Mouse (Mus musculus) layer of hippocampus, postnatal 10 days (tissue): ENCODE results near the gene Oscp1. TPM values are rescaled to one million over a fixed set of nuclear protein-coding genes. Genes with fewer than 3 reads are reported as not detected.

Experiments
- DNase-seq, 2 experiments: peaks; one replicate each; pipeline ENCODE4 v3.0.0; 2021; ENCODE audit warnings: low spot score in 2 of 2
- total RNA-seq, 2 experiments: library from RNA; stranded (reverse); gene quantifications; 2 replicates each; pipeline ENCODE4 v1.2.3; 2021

The Oscp1 gene
- total RNA-seq, 2 experiments from 2014 or later, result 43.2 to 53.0 TPM

- DNase-seq, result no peak
Measured at GRCm38 (mm10) chr4:126109613-126110373, 51.4 kb downstream of the Oscp1 start.

GRCm38 (mm10) chr4:126110374-126111152 lies 52.2 kb downstream of the Oscp1 start:
- peak; percentile 70 to 76 for DNase-seq

DNA sequence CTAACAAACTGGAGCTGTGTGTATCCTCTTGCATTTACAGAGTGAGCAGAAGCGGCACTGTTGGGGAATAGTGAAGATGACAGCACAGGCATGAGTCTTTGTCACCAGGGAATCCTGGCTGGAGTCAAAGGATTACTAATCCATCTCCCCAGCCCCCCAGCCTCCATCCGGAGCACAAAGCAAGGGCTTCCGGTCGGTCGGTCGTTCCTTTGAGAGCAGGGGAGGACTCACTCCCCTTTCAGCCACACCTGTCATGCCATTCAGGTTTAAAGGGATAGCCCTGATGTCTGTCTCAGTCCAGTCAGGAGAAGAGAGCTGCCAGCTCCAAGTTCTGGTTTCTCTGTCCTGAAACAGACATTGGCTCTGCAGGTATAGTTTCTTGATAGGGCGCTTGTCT lies 52.8 kb downstream of the Oscp1 start:
- no peak for DNase-seq

- no peak for DNase-seq
Measured at GRCm38 (mm10) chr4:126113243-126113642, 54.9 kb downstream of the Oscp1 start.

GRCm38 (mm10) chr4:126113943-126114342 lies 55.6 kb downstream of the Oscp1 start:
- peak; percentile 54 to 60 for DNase-seq

DNA sequence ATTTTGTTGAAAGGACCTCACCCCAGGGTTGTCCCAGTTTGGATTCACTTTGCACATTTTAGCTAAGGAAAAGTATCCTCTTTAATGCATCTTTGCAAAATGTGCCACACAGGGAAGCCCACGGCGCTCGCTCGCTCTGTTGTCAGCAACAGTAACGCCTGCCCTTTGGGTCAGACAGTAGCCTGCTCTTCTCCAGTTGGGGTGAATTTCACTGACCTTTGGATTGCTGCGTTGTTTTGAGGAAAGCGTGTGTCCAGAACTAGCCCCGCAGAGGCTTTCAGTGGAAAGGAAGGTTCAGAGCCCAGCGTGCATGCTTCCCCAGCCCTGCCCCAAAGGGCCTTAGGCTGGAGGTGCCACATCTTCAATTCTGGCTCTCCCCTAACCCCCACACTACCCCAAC lies 57.0 kb downstream of the Oscp1 start:
- DNase-seq, result no peak

- DNase-seq, result no peak
Measured at GRCm38 (mm10) chr4:126115871-126116521, 57.6 kb downstream of the Oscp1 start.

DNA sequence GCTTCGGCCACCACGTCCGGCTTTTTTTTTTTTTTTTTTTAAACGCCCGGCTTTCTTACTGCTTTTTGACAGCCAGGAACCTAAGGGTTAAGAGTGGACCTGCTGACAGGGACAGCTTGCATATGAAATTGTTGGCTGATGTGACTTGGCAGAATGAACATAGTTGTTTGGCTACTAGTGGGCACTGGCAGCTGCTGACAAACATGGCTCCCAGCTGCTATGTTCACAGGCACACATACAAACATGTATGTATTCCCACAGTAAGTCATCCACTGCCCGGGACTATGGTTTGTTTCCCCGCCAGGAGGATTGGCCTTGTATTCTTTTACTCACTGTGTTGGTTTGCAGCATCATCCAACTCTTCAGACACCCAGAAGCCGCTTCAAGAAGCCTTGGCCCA lies 58.8 kb downstream of the Oscp1 start:
- no peak for DNase-seq

- peak in 1 of 2 experiments; percentile 32 for DNase-seq
Measured at GRCm38 (mm10) chr4:126118651-126119050, 60.3 kb downstream of the Oscp1 start.

- no peak for DNase-seq
Measured at GRCm38 (mm10) chr4:126119051-126119450, 60.7 kb downstream of the Oscp1 start.

DNA sequence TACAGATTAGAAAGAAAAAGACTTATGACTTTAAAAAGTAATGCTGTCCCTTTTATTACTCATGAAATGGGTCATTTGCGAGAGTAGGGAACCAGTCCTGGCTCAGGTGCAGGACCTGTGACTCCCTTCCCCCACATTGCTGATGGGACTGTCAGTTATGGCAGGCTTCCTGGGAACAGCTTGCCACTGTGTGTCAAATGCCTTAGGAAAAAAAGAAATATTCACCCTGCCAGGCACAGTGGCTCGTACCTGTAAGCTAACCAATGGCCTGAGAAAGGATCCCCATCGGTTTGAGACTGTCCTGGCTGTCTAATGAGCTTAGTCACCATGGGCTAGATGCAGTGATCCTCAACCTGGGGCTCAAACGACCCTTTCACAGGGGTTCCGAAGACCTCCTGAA lies 61.7 kb downstream of the Oscp1 start:
- DNase-seq, result no peak

- DNase-seq, result no peak
Measured at GRCm38 (mm10) chr4:126120506-126120905, 62.1 kb downstream of the Oscp1 start.

DNA sequence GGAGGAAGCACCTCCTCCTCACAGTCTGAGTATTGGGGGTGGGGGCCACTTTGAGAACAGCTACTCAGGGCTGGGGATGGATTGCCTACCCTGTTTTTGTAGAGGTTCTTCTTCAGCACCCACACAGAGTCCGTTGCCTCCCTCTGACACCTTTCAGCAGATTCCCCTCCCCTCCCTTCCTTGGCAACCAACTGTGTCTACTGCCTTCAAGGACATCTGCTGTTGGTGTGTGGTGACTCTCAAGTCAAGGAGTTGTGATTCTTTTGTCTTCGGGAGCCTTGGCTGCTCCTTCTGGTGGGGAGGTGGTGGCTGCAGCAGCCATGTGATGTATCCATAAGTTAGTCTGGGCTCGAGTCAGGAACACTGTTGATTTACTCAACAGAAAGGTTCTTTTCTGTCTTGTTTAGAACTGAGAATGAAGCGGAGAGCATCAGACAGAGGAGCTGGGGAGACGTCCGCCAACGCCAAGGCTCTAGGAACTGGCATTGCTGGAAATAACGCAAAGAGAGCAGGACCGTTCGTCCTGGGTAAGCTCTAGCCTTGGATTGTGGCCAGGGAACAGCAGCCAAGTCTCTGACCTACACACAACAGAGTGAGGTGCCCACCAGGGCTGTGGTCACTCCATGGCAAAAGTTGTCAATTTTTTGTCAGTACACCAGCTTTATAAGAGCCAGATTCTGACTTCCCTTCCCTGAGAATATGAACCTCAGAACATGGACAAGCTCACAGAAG lies 65.1 kb downstream of the Oscp1 start:
- no peak for DNase-seq

DNA sequence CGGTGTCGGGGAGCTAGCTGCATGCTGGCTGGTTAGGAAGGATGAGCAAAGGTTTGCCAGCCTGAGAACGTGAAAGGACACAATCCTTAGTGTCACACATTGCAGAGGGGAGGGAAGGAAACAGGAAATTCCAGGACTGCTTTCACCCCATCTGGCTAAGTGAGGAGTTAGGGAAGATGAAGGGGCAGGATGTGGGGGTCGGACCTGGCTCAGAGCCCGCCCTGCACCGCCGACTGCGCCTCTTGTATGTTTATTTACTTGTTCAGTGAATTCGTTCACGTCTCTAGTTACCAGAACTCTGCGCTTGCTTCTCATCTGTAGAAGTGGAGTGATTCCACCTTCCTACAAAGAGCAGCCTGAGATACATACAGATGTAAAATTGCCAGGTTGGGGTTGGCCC lies 72.1 kb downstream of the Oscp1 start:
- no peak for DNase-seq

DNA sequence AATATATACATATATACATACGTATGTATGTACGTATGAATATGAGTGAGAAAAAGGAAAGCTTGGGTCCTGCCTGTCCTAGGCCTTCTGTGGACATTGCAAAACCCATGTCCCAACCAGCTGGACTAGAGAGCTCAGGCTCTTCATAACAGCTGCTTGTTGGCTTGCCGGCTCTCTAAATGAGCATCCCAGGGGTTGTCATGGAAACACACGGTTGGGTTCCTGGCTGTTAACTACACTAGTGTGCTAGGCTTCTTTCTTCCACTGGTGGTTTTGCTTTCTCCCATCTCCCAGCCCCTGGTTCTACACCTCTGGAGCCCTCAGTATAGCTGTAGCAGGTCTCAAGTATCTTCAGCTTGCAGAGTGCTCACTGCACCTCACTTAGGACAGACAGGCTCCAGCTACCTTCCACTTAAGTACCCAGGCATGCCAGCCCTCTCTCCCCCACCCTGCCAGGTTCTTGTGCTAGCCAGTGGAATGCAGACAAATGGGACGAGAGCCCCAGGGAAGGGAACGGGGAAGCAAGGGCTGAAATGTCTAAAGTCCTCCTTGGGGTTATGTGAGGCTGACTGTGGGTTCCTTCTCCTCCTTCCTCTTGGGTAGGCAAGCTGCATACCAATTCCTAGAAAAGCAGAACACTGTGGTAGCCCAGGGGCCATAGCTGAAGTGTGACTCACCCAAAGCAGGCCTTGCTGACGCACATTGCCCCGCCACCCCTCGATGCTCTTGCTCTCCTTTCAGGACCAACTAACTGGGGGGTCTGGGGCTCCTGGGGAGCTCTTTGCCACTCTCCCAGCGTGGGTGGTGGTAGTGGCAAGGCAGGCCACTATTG lies 73.1 kb downstream of the Oscp1 start:
- DNase-seq, result peak; percentile 57 to 66

DNA sequence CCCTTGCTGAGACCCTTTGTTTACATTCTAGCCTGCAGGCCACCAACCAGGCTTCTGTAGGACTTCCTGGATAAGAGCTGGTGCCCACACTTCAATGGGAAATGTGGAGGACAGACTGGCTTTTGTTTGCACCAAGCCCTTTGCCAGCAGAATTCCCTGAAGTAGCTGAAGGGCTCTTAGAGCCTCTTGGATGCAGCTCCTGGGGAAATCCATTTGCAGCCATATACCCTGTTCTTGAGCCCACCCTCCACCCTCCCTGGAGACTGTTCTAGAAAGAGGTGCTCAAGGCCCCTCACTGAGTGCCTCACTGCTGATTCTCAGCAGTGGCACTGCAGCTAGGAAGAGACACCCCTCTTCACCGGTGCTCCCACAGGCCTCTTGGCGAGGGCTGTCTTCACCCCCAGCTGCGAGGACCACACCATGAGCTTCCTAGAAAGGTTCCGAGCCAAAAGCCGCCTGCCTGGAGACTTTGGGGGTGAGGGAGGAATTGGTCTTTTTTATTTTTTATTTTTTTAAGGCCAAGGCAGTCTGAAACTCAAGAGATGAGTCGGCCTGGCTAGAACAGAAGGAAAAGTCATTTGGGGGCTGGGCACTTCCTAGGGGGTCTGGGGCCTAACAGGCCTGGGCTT lies 74.4 kb downstream of the Oscp1 start:
- DNase-seq, result no peak

- DNase-seq, result no peak
Measured at GRCm38 (mm10) chr4:126134236-126134635, 75.9 kb downstream of the Oscp1 start.

DNA sequence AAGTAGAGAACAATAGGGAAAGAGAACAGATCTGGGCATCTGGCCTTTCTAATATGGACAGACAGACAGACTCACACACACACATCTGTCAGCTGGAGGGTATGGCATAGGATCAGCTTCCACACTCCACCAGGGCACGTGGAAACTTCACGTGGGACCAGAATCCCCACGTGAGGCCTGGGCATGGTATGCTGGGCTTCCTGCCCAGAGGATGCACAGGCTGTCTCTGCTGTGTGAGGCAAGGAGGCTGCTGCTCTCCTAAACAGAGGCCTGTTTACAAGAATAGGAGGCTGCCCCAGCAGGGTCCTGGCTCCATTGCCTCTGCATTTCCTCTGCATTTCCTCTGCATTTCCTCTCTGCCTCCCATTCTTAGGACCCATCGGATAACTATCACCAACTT lies 76.3 kb downstream of the Oscp1 start:
- DNase-seq, result no peak

GRCm38 (mm10) chr4:126137773-126138172 lies 79.4 kb downstream of the Oscp1 start:
- DNase-seq, result no peak

- no peak for DNase-seq
Measured at GRCm38 (mm10) chr4:126141021-126141420, 82.7 kb downstream of the Oscp1 start.
